Comparison of ENCODE assay signal across 20 mouse cellular contexts in the genomic region with DNA sequence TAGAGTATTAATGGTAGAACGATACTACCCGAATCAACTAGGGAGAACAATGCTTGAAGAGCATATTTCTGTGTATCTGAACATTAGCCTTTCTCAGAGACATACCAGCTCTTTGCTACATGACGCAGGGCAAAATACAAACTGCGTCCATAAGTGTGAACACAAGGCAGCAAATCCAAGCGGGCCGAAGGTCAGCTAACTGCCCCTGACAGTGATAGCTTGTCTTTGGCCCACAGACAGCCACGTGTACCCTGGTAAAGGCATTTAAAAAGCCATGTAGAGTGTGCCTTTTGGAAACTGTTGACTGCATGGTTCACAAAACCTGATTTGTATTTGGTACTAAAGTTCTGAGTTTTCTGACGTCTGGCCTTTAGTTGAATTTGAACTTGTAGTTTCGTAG. TPM values are rescaled to one million over a fixed set of nuclear protein-coding genes. Genes with fewer than 3 reads are reported as not detected.
DNase-seq lines count a peak whose midpoint lies in the region; ATAC-seq and TF ChIP-seq lines count a peak whose summit lies in the region.
"Had no signal": no experiment of that assay in that cellular context is flagged by ENCODE, and none has a peak within 500 bp of the region (broad histone marks: within the 10 kb centered on the region; RNA-seq: fewer than 3 reads in every experiment).

No protein-coding gene starts in this region.

- H3K36me3 ChIP-seq in heart, embryonic 13.5 days = peaks cover 27% of the 10 kb centered on the region
- peaks cover 6% of the 10 kb centered on the region; the same call in 1 of the 2 replicates for H3K36me3 ChIP-seq in kidney, embryonic 16.5 days (ENCODE audit: insufficient read depth, low read length)
- H3K36me3 ChIP-seq: hindbrain, embryonic 12.5 days had no signal

- no peak for TF ChIP-seq POLR2A in olfactory bulb, adult 2 months (IDR thresholded peaks at IDR 0.05; ENCODE audit: insufficient read depth, low read depth, low read length)

- WGBS in heart, embryonic 13.5 days = 72% methylated on average over 9 of the region's 9 CpGs
- 84% methylated on average over 9 of the region's 9 CpGs for WGBS in kidney, embryonic 16.5 days
- 72% methylated on average over 9 of the region's 9 CpGs for WGBS in olfactory bulb, adult 2 months

- intact Hi-C loops in heart, postnatal 25 days (cut with DNase I) = no loop called here

- no peaks in the 10 kb centered on the region for H3K27me3 ChIP-seq in heart, embryonic 13.5 days (replicated peaks)
- no peaks in the 10 kb centered on the region for H3K27me3 ChIP-seq in kidney, embryonic 16.5 days (ENCODE audit: insufficient read depth, low read length)
- H3K27me3 ChIP-seq: forebrain, embryonic 13.5 days; hindbrain, embryonic 12.5 days; intestine, embryonic 15.5 days; limb, embryonic 12.5 days had no signal

- DNase-seq in heart, postnatal 25 days (ENCODE audit: low spot score) = no peak
- peak; percentile 47 to 75 for DNase-seq in kidney, postnatal 25 days
- peak; percentile 49 to 52 for DNase-seq in adrenal gland, postnatal 36 days
- DNase-seq in thymus, adult 18-20 months = no peak
- DNase-seq: cerebellum, adult 11-12 months; cerebellum, postnatal 36 days; gastrocnemius, postnatal 25 days; layer of hippocampus, adult 9-11 months; right cerebral cortex, adult 18-20 months; thymus, adult 2 months had no signal

- 0 out of 2 replicates have a peak overlapping the region, but pooled peaks have one; percentile 16 for H3K27ac ChIP-seq in heart, embryonic 13.5 days (replicated peaks)
- H3K27ac ChIP-seq in kidney, embryonic 16.5 days (ENCODE audit: low read length) = no peak overlapping the region
- peak overlapping the region; percentile 67; the same call in 1 of the 2 replicates for H3K27ac ChIP-seq in olfactory bulb, adult 2 months (ENCODE audit: insufficient read depth, low read depth, low read length)
- H3K27ac ChIP-seq: embryonic facial prominence, embryonic 10.5 days; forebrain, embryonic 13.5 days; hindbrain, embryonic 12.5 days; intestine, embryonic 15.5 days; limb, embryonic 12.5 days had no signal

- no peak overlapping the region for H3K9ac ChIP-seq in heart, embryonic 13.5 days
- no peak overlapping the region for H3K9ac ChIP-seq in kidney, embryonic 16.5 days (replicated peaks; ENCODE audit: low read length)
- H3K9ac ChIP-seq: forebrain, embryonic 13.5 days; hindbrain, embryonic 12.5 days; intestine, embryonic 15.5 days; limb, embryonic 12.5 days had no signal

- no peak for ATAC-seq in heart, embryonic 13.5 days (ENCODE audit: extremely low read depth, insufficient number of reproducible peaks, low FRiP score, low TSS enrichment)
- no peak for ATAC-seq in kidney, embryonic 16.5 days (ENCODE audit: low FRiP score, low TSS enrichment)
- ATAC-seq: forebrain, embryonic 13.5 days; intestine, embryonic 15.5 days; lung, postnatal 0 days; midbrain, embryonic 16.5 days had no signal

- peaks cover 80% of the 10 kb centered on the region for H3K4me1 ChIP-seq in heart, embryonic 13.5 days
- H3K4me1 ChIP-seq in kidney, embryonic 16.5 days (ENCODE audit: insufficient read depth, low read length) = peaks cover 15% of the 10 kb centered on the region
- peaks cover 12% of the 10 kb centered on the region for H3K4me1 ChIP-seq in olfactory bulb, adult 2 months (ENCODE audit: control insufficient read depth, insufficient read depth, low read length)

- H3K4me3 ChIP-seq in heart, embryonic 13.5 days = no peak overlapping the region
- H3K4me3 ChIP-seq in kidney, embryonic 16.5 days (ENCODE audit: low read length) = no peak overlapping the region
- H3K4me3 ChIP-seq in olfactory bulb, adult 2 months (ENCODE audit: insufficient read depth, low read depth, low read length) = no peak overlapping the region
- H3K4me3 ChIP-seq: embryonic facial prominence, embryonic 10.5 days; forebrain, embryonic 13.5 days; hindbrain, embryonic 12.5 days; intestine, embryonic 15.5 days; limb, embryonic 12.5 days had no signal

- no peak for TF ChIP-seq CTCF in olfactory bulb, adult 2 months (IDR thresholded peaks at IDR 0.05; ENCODE audit: insufficient read depth, low read depth, low read length)

- peak overlapping the region; percentile 6; the same call in 1 of the 2 replicates for H3K4me2 ChIP-seq in heart, embryonic 13.5 days
- H3K4me2 ChIP-seq in kidney, embryonic 16.5 days (replicated peaks; ENCODE audit: low read depth, low read length) = no peak overlapping the region
- H3K4me2 ChIP-seq: forebrain, embryonic 13.5 days; hindbrain, embryonic 12.5 days; intestine, embryonic 15.5 days; limb, embryonic 12.5 days had no signal

- no peaks in the 10 kb centered on the region for H3K9me3 ChIP-seq in heart, embryonic 13.5 days
- H3K9me3 ChIP-seq in kidney, embryonic 16.5 days (ENCODE audit: low read length) = no peaks in the 10 kb centered on the region
- H3K9me3 ChIP-seq: embryonic facial prominence, embryonic 10.5 days; forebrain, embryonic 13.5 days; hindbrain, embryonic 12.5 days; intestine, embryonic 15.5 days; limb, embryonic 12.5 days had no signal

RNA-seq across cellular contexts. Expression of a gene that starts 11.7 kb away (rescaled TPM):
- polyA plus RNA-seq in heart, embryonic 13.5 days (2015; fragmentation: Nextera tagmentation; extraction: Ambion mirVana) = 45.2 and 48.8 TPM in 2 replicates
- 10 to 100 TPM; 53.9 to 54.1 TPM for total RNA-seq in heart, postnatal 25 days (2021)
- 23.8 and 26.4 TPM in 2 replicates for polyA plus RNA-seq in kidney, embryonic 16.5 days (2015; fragmentation: Nextera tagmentation; extraction: Ambion mirVana)
- total RNA-seq in adrenal gland, postnatal 36 days (2021) = 10 to 100 TPM; 57.9 to 79.4 TPM
- not detected in 2 replicates for polyA plus RNA-seq in olfactory bulb, adult 2 months (2012; ENCODE audit: insufficient read depth, insufficient read length, low replicate concordance, missing spikeins)

RNA-seq across cellular contexts. Expression of a gene that starts 57.6 kb away (rescaled TPM):
- polyA plus RNA-seq in heart, embryonic 13.5 days (2015; fragmentation: Nextera tagmentation; extraction: Ambion mirVana) = 1.4 and 1.7 TPM in 2 replicates
- 10 to 100 TPM; 10.8 to 12.7 TPM for total RNA-seq in heart, postnatal 25 days (2021)
- 3.1 and 3.7 TPM in 2 replicates for polyA plus RNA-seq in kidney, embryonic 16.5 days (2015; fragmentation: Nextera tagmentation; extraction: Ambion mirVana)
- 10 to 100 TPM; 26.9 to 31.0 TPM for total RNA-seq in adrenal gland, postnatal 36 days (2021)
- not detected in 2 replicates for polyA plus RNA-seq in olfactory bulb, adult 2 months (2012; ENCODE audit: insufficient read depth, insufficient read length, low replicate concordance, missing spikeins)

Comparison
In these comparisons a context has a peak if more than half of its experiments do, and no peak if none do; other contexts are left out.
1. DNase-seq: peak in kidney, postnatal 25 days (2 of 2) and adrenal gland, postnatal 36 days (2 of 2); none in heart, postnatal 25 days (single experiment) and thymus, adult 18-20 months (0 of 2).